Comparison of ENCODE assay signal across 10 mouse cellular contexts in genomic region chr11:53296880-53297279, GRCm38 (mm10).
"Had no signal": no experiment of that assay in that cellular context is flagged by ENCODE, and none has a peak within 500 bp of the region (broad histone marks: within the 10 kb centered on the region; RNA-seq: fewer than 3 reads in every experiment).

No protein-coding gene starts in this region.

- ATAC-seq: inflammation-experienced regulatory T-cells, adult 6 months; intestine, postnatal 0 days; midbrain, embryonic 16.5 days had no signal

- DNase-seq: right cerebral cortex, adult 18-20 months; right cerebral cortex, postnatal 25 days; thymus, postnatal 36 days had no signal

- H3K4me3 ChIP-seq: left cerebral cortex, adult 2 months; limb, embryonic 15.5 days; lung, embryonic 15.5 days; midbrain, embryonic 12.5 days had no signal

- H3K9me3 ChIP-seq: limb, embryonic 15.5 days; lung, embryonic 15.5 days; midbrain, embryonic 12.5 days had no signal

- H3K27ac ChIP-seq: left cerebral cortex, adult 2 months; limb, embryonic 15.5 days; lung, embryonic 15.5 days; midbrain, embryonic 12.5 days had no signal

- H3K4me2 ChIP-seq: limb, embryonic 15.5 days; lung, embryonic 15.5 days; midbrain, embryonic 12.5 days had no signal

- H3K9ac ChIP-seq: limb, embryonic 15.5 days; lung, embryonic 15.5 days; midbrain, embryonic 12.5 days had no signal

- H3K27me3 ChIP-seq: limb, embryonic 15.5 days; lung, embryonic 15.5 days; midbrain, embryonic 12.5 days had no signal
